Mouse (Mus musculus) heart, embryonic 15.5 days (tissue): ENCODE results near the gene Gm525. TPM values are rescaled to one million over a fixed set of nuclear protein-coding genes. Genes with fewer than 3 reads are reported as not detected.

Experiments used
- ATAC-seq: fragments of 200-750 bp; cut with Nextera tagmentation; replicated peaks from 2 replicates; pipeline ENCODE4 v1.8.0; 2017; ENCODE audit warnings: low read depth, moderate TSS enrichment; ENCODE audit not compliant: insufficient number of reproducible peaks, insufficient read depth, low FRiP score
- H3K27ac ChIP-seq: fragments of 300-500 bp; sonication (generic); 2 replicates; pipeline ENCODE4 v1.5.1; 2015; ENCODE audit warnings: mild to moderate bottlenecking, inconsistent platforms
- H3K27me3 ChIP-seq: fragments of 300-500 bp; sonication (generic); 2 replicates; pipeline ENCODE4 v1.6.1; 2015; ENCODE audit warnings: inconsistent platforms
- H3K36me3 ChIP-seq: fragments of 300-500 bp; sonication (generic); 2 replicates; pipeline ENCODE4 v1.6.1; 2015; ENCODE audit warnings: mild to moderate bottlenecking, inconsistent platforms
- H3K4me1 ChIP-seq: fragments of 300-500 bp; sonication (generic); replicated peaks from 2 replicates; pipeline ENCODE4 v1.6.1; 2015; ENCODE audit warnings: inconsistent platforms
- H3K4me2 ChIP-seq: fragments of 300-500 bp; sonication (generic); 2 replicates; pipeline ENCODE4 v1.6.1; 2015; ENCODE audit warnings: inconsistent platforms, mild to moderate bottlenecking, moderate library complexity
- H3K4me3 ChIP-seq: fragments of 300-500 bp; sonication (generic); 2 replicates; pipeline ENCODE4 v1.5.1; 2015; ENCODE audit warnings: mild to moderate bottlenecking, inconsistent platforms
- H3K9ac ChIP-seq: fragments of 300-500 bp; sonication (generic); 2 replicates; pipeline ENCODE4 v1.6.1; 2015; ENCODE audit warnings: mild to moderate bottlenecking, inconsistent platforms
- H3K9me3 ChIP-seq: fragments of 300-500 bp; sonication (generic); replicated peaks from 2 replicates; pipeline ENCODE4 v1.6.1; 2016; ENCODE audit warnings: inconsistent platforms
- WGBS: fragments of 180-500 bp; shearing (Covaris S2); methylation state at CpG from one replicate; pipeline ENCODE4 v1.1.7; 2015; ENCODE audit warnings: mixed read lengths; 5-methylcytosine and 5-hydroxymethylcytosine counted together
- polyA plus RNA-seq: library from polyadenylated mRNA; unstranded; fragments of >200 nt; fragmentation: Nextera tagmentation; extraction: Ambion mirVana; gene quantifications from 2 replicates; pipeline ENCODE4 v1.2.1, GENCODE M21; 2015

The Gm525 gene
- polyA plus RNA-seq, 1 experiment from 2014 or later = 1.1 TPM

DNA sequence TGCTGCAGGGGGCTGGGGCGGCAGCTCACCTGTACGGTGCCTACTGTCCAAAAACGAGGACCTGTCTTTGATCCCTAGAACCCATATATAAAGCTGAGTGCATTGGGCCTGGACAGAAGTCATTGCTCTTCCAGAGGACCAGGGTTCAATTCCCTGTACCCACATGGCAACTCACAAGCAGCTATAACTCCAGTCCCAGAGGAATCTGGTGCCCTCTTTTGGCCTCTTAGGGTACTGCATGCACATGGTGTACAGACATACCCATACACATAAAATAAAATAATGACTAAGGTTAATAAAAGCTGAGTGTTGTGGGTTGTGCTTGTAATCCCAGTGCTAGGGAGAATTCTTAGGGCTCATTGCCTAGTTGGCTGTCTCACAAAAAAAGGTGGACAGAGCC is 8.3 kb upstream of the Gm525 start:
- H3K27me3 ChIP-seq = no peaks in the 10 kb centered on the region
- ATAC-seq = no peak
- H3K9me3 ChIP-seq = no peaks in the 10 kb centered on the region
- H3K27ac ChIP-seq = no peak overlapping the region
- no peak overlapping the region for H3K4me2 ChIP-seq
- no peaks in the 10 kb centered on the region for H3K36me3 ChIP-seq
- H3K4me1 ChIP-seq = peaks cover 13% of the 10 kb centered on the region
- no peak overlapping the region for H3K4me3 ChIP-seq
- no peak overlapping the region for H3K9ac ChIP-seq
- 97% methylated on average over 3 of the region's 3 CpGs for WGBS

DNA sequence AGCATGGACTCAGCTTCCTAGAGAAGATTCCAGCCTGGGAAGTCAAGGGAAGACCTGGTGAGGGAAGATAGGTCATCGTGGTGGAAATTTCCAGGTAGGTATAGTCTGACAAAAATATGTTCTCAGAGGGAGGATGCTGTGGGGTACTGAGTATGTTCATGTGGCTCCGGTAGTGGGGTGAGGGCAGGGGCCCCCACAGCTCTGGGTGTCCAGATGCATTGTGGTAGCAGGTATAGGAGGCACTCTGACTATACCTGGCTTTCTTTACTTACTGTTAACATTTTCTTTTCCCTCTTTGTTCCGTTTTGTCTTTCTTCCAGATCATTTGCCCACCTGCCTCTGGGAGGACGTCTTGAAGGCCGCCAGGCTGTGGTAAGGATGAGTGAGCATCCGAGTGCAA is 7.5 kb upstream of the Gm525 start:
- Histone ChIP-seq H3K4me2 (no peak overlapping the region), H3K36me3 (no peaks in the 10 kb centered on the region), H3K9me3 (no peaks in the 10 kb centered on the region), H3K9ac (no peak overlapping the region), H3K4me3 (no peak overlapping the region), H3K4me1 (peaks cover 13% of the 10 kb centered on the region), H3K27me3 (no peaks in the 10 kb centered on the region), H3K27ac (no peak overlapping the region)
- ATAC-seq = no peak
- 75% methylated on average over 6 of the region's 6 CpGs for WGBS

DNA sequence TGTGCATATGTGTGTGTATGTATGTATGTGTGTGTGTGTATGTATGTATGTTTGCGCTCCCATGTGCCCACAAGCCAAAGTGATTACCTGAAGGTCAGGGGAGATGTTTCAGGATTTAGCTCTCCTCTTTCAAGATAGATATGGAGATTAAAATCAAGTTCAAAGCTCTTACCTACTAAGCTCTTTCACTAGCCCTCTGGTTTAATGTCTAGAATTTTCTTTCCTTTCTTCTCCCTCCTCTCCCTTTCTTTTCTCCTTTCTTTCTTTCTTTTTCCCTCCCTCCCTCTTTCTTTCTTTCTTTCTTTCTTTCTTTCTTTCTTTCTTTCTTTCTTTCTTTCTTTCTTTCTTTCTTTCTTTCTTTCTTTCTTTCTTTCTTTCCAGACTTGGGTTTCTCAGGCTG is 6.9 kb upstream of the Gm525 start, which contains the start of gene Dgke:
Gene Dgke (minus strand): TSS at position 101 of the 400 bp plus-strand sequence.
- H3K4me2 ChIP-seq = no peak within 1 kb of the TSS
- no peaks in the 10 kb centered on the region for H3K9me3 ChIP-seq
- peaks cover 13% of the 10 kb centered on the region for H3K4me1 ChIP-seq
- H3K9ac ChIP-seq = no peak within 1 kb of the TSS
- H3K4me3 ChIP-seq = no peak within 1 kb of the TSS
- no peaks in the 10 kb centered on the region for H3K36me3 ChIP-seq
- 92% methylated on average over 1 of the region's 1 CpGs for WGBS
- no peak for ATAC-seq
- H3K27ac ChIP-seq = peak within 1 kb of the TSS; percentile 43
- H3K27me3 ChIP-seq = no peaks in the 10 kb centered on the region

DNA sequence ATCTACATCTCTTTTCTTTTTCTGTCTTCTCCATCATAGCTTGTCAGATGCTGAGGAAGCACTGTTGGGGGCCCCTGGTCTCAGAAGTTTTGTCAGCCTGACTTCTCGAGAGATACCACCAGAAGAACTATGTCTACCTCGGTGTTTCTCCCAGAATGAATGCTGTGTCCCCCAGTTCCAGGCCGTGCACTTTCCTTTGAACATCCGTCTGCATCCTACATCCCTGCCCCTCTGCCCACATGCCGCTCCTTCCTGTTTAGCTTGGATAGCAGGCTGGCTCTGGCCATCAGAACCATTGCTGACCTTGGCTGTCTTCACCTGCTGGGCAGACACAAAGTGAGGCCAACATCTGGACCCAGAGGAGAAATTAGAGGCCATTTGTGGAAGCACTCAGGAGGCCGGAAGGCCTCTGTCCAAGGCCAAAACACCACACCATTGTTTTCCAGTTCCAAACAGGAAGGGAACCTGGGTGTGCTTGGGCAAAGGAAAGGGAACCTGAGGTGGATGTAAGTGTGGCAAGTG is 6.3 kb upstream of the Gm525 start:
- peak overlapping the region; percentile 43 for H3K27ac ChIP-seq
- H3K36me3 ChIP-seq = no peaks in the 10 kb centered on the region
- peak; percentile 24; the same call in 1 of the 2 replicates for ATAC-seq
- 57% methylated on average over 6 of the region's 6 CpGs for WGBS
- no peak overlapping the region for H3K4me3 ChIP-seq
- H3K4me1 ChIP-seq = peaks cover 13% of the 10 kb centered on the region
- no peak overlapping the region for H3K9ac ChIP-seq
- H3K4me2 ChIP-seq = no peak overlapping the region
- no peaks in the 10 kb centered on the region for H3K9me3 ChIP-seq
- H3K27me3 ChIP-seq = no peaks in the 10 kb centered on the region

DNA sequence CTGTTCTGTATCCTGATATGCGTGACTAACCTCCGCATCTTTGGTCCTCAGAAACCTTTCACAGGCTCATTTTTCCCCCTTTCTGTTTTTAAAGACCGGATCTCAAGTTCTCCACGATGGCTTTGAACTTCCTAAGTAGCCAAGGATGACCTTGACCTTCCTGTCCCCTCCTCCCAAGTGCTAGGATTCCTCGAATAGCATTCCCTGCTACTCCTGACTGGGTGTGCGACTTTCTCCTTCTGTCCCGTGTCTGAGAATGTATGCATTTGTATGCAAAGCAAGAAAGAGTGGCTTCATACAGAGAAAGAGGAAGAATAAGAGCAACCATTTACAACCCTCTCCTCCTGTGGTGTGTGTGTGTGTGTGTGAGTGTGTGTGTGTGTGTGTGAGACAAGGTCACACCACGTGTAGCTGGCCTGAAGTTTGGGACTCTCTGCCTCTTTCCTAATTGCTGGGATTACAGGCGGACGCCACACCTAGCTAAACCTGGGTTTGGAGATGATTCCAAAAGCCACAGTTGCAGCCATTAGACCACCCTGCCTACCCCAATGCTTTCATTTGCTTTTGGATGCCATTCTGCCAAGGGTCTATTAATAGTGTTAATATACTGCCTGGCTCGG is 5.7 kb upstream of the Gm525 start:
- no peak for ATAC-seq
- Histone ChIP-seq H3K4me1 (peaks cover 13% of the 10 kb centered on the region), H3K27me3 (no peaks in the 10 kb centered on the region), H3K4me3 (no peak overlapping the region), H3K36me3 (no peaks in the 10 kb centered on the region), H3K9me3 (no peaks in the 10 kb centered on the region), H3K4me2 (no peak overlapping the region), H3K9ac (no peak overlapping the region), H3K27ac (peak overlapping the region; percentile 43)
- 57% methylated on average over 11 of the region's 11 CpGs for WGBS

DNA sequence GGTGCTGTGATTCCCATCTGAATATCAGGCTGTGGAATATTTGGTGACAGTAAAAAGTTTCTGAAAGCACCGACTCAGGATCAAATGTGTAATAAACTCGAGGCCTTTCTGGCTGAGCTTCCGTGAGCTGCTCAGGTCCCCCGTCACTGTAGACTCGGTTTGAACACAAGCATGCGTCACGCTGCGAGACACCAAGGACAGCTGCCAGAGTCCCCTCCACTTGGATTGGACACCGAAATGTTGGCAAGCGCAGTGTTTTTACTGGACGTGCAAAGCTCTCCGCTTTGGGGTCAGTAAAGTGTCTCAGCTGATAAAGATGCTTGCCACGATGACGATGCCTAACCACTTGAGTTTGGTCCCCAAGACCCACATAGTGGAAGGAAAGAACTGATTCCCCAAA is 5.0 kb upstream of the Gm525 start:
- Histone ChIP-seq H3K4me3 (no peak overlapping the region), H3K4me2 (no peak overlapping the region), H3K27ac (no peak overlapping the region), H3K4me1 (peaks cover 13% of the 10 kb centered on the region), H3K9ac (no peak overlapping the region), H3K36me3 (no peaks in the 10 kb centered on the region), H3K9me3 (no peaks in the 10 kb centered on the region), H3K27me3 (no peaks in the 10 kb centered on the region)
- 0 out of 2 replicates have a peak, but pooled peaks have one; percentile 31 for ATAC-seq
- WGBS = 63% methylated on average over 14 of the region's 14 CpGs

DNA sequence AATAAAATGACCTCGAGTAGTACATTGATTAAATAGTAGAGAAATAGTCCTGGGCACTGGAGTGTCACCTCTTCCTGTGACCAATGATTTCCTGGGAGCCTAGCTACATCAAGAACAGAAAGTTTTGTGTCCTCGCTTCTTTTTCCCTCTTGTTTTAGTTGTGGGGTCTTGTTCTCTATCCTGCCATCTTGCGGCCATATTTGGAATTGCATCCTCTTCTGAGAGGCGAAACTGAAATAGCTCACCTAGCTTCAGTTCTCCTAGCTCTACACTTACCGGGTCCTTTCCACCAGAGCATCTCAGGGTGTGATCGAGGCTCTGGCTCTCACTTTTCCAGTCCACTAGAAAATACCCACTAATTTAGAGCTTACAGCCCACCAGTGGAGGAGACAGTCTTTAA is 4.3 kb upstream of the Gm525 start:
- H3K4me1 ChIP-seq = peaks cover 13% of the 10 kb centered on the region
- H3K27me3 ChIP-seq = no peaks in the 10 kb centered on the region
- ATAC-seq = no peak
- H3K9ac ChIP-seq = no peak overlapping the region
- no peaks in the 10 kb centered on the region for H3K9me3 ChIP-seq
- no peak overlapping the region for H3K4me2 ChIP-seq
- H3K36me3 ChIP-seq = no peaks in the 10 kb centered on the region
- WGBS = 19% methylated on average over 6 of the region's 6 CpGs
- H3K4me3 ChIP-seq = no peak overlapping the region
- H3K27ac ChIP-seq = no peak overlapping the region

DNA sequence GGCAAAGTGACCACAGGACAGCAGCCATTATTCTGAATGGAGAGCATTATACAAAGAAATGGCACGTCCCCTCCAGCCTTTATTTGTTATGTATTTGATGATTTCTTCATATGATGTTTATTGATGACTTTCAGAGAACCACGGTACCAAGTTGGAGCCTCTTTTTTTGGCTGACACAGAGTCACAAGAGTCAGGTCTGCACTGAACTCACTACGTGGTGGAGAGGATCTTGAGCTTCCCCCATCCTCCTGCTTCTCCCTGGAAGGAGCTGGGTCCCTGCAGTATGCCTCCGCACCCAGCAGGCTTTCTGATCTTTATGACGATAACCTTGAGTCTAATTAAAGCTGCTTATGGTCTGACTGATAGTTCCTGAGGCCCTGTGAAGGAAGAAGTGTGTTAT is 2.1 kb upstream of the Gm525 start:
- Histone ChIP-seq H3K4me3 (no peak overlapping the region), H3K27me3 (no peaks in the 10 kb centered on the region), H3K36me3 (no peaks in the 10 kb centered on the region), H3K27ac (no peak overlapping the region), H3K9me3 (no peaks in the 10 kb centered on the region), H3K9ac (no peak overlapping the region), H3K4me2 (no peak overlapping the region), H3K4me1 (peaks cover 13% of the 10 kb centered on the region)
- ATAC-seq = no peak
- 61% methylated on average over 5 of the region's 5 CpGs for WGBS

DNA sequence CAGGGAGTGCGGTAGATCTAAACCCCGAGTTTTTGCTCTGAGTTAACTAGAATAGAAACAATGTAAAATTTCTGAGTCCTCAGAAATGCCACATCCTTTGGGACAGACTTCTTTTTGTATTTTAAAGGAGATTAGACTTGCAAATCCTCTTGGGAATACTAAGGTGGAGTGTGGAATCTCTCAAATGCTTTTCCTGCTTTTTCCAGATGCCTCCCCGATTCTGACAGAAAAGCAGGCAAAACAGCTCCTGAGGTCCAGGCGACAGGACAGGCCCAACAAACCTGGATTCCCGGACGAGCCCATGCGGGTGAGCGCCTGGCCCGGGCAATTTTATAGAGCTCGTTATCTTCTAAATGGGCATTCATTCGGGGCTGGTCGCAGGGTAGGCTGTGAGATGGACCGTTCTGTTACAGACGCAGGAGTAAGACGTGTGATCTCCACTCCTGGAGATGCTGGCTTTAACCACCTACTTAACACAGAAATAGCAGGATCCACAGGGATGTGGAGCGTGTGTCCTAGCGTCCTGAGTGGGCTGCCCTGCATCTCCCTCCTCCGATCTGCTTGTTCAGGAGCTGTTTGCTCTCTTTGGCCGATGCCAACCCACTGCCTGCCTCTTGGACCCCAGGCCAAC is 1.3 kb downstream of the Gm525 start:
- Histone ChIP-seq H3K4me1 (no peaks in the 10 kb centered on the region), H3K4me3 (no peak overlapping the region), H3K27ac (no peak overlapping the region), H3K36me3 (no peaks in the 10 kb centered on the region), H3K4me2 (no peak overlapping the region), H3K9me3 (no peaks in the 10 kb centered on the region), H3K27me3 (no peaks in the 10 kb centered on the region), H3K9ac (no peak overlapping the region)
- ATAC-seq = no peak
- WGBS = 71% methylated on average over 19 of the region's 19 CpGs

DNA sequence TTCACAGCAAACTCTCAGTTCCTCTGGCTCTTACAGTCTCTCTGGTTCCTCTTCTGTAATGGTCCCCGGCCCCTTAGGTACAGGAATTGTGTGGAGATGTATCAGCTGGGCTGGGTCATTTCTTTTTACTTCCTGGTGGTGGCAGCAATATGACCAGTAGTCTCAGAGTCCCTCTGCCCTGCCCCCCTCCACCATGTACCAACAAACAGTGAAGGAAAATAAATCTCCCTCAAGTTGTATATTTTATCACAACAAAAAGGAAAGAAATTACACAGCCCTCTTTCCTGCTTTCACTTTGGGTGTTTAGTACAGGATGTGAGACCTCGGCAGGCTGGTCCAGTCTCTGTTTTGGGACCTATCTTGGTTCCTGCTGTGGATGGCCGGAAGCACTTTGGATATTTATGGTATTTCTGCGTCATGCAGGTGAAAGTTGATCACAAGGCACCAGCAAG is 2.8 kb downstream of the Gm525 start:
- H3K4me1 ChIP-seq = no peaks in the 10 kb centered on the region
- H3K27ac ChIP-seq = 0 out of 2 replicates have a peak overlapping the region, but pooled peaks have one; percentile 8
- no peak overlapping the region for H3K4me2 ChIP-seq
- no peak for ATAC-seq
- no peak overlapping the region for H3K4me3 ChIP-seq
- no peaks in the 10 kb centered on the region for H3K27me3 ChIP-seq
- H3K9me3 ChIP-seq = no peaks in the 10 kb centered on the region
- no peaks in the 10 kb centered on the region for H3K36me3 ChIP-seq
- WGBS = 62% methylated on average over 4 of the region's 4 CpGs
- no peak overlapping the region for H3K9ac ChIP-seq

DNA sequence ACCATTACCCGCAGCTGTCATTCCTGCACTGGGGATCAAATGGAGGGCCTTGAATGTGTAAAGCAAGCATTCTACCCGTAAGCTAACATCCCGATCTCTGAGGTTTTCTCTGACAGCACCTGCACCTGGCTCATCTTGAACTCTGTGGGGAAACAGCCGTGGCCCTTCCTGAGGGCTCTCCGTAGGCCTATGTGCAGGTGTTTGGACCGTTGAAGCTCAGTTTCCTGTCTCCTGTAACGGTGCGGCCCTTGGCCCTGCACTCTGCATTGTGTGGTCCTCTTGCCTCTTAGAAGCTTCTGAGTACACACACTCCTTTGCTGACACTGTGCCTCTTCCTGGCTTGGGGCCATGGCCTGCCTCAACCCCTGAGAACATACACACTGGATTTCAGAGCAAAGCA is 4.0 kb downstream of the Gm525 start:
- 85% methylated on average over 8 of the region's 8 CpGs for WGBS
- Histone ChIP-seq H3K4me1 (no peaks in the 10 kb centered on the region), H3K9me3 (no peaks in the 10 kb centered on the region), H3K36me3 (no peaks in the 10 kb centered on the region), H3K27ac (peak overlapping the region; percentile 7; the same call in 1 of the 2 replicates), H3K27me3 (no peaks in the 10 kb centered on the region), H3K9ac (no peak overlapping the region), H3K4me3 (no peak overlapping the region), H3K4me2 (no peak overlapping the region)
- no peak for ATAC-seq

DNA sequence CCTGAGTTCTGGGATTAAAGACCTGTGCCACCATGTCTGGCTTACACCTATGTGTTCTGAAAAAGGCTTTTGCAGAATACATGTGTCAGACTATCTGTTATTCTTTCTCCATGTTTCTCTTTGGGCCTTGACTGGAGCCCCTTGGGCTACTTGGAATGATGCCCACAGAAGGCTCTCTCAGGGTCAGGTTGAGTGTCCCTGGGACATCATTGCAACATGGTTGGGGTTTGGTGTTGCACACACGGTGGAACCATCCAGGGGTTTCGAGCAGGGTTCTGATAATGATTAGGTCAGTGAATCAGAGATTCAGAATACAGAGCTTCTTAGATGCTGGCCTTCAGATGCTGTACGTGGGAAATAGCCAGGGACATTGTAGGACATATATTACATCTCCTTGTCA is 4.7 kb downstream of the Gm525 start:
- no peak for ATAC-seq
- H3K27me3 ChIP-seq = no peaks in the 10 kb centered on the region
- peak overlapping the region; percentile 7; the same call in 1 of the 2 replicates for H3K27ac ChIP-seq
- H3K9ac ChIP-seq = no peak overlapping the region
- 83% methylated on average over 3 of the region's 3 CpGs for WGBS
- H3K9me3 ChIP-seq = no peaks in the 10 kb centered on the region
- H3K4me2 ChIP-seq = no peak overlapping the region
- H3K36me3 ChIP-seq = no peaks in the 10 kb centered on the region
- H3K4me1 ChIP-seq = no peaks in the 10 kb centered on the region
- no peak overlapping the region for H3K4me3 ChIP-seq
